ENCODE assay signal across 8 mouse cellular contexts in the genomic region with DNA sequence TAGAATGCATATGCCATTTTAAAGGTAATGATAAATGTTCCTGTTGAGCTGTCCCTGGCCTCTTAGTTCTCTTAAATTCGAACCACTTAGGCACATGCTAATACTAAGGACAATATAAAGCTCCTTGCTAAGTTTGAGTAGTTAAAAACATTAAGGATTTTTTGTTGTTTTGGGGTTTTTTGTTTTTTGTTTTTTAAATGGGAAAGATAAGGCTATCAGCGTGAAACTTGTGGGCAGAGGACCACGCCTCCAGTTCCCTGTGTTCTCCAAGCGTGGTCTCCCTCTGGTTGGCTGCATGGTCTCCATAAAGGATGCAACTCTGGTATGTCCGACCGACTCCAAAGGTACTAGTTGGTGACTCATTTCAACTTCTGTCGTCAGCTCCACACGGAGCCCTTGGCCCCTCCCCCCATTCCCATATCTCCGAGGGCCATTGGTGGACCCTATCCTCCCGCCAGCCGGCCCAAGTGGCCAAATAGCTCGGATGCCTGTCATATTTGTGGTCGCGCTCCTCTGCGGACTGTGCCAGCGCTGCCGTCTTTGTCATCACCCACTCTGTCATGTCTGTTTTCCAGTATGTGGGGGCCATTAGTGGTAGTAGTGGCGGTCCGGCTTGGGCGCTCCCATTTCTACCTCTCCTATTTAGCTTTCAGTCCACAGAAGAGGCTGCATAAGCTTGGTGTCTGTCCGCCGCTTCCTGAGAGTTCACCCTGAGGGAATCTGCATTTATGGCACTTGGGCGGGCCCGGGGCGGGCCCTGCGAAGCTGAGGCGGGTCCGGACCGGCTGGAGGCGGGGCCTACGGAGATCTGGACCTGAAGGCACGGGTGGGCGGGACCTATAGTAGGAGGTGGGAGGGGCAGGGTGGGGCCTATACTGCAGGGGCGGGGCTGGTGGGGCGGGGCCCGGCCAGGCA.
DNase-seq lines count a peak whose midpoint lies in the region; ATAC-seq lines count a peak whose summit lies in the region.

No protein-coding gene starts in this region.

- no peaks in the 10 kb centered on the region for H3K9me3 ChIP-seq in hindbrain, embryonic 13.5 days

- peaks cover 37% of the 10 kb centered on the region for H3K4me1 ChIP-seq in hindbrain, embryonic 13.5 days (replicated peaks)

- peak overlapping the region; percentile 73 for H3K4me3 ChIP-seq in hindbrain, embryonic 13.5 days

- peak; percentile 88 for DNase-seq in WW6 (ENCODE audit: low read depth, low spot score)
- DNase-seq in cerebellum, postnatal 14 days, result peak; percentile 95 to 96
- peak; percentile 87 to 91 for DNase-seq in frontal cortex, postnatal 14 days (ENCODE audit: low spot score in 2 of 2)
- DNase-seq in layer of hippocampus, postnatal 14 days (ENCODE audit: low spot score in 2 of 2), result peak; percentile 88 to 97
- peak; percentile 97 for DNase-seq in lung, postnatal 14 days
- peak; percentile 85 for DNase-seq in retina, postnatal 7 days (ENCODE audit: low read depth, low spot score)
- peak; percentile 96 to 98 for DNase-seq in urinary bladder, adult 18-20 months (ENCODE audit: low spot score in 2 of 2)

- ATAC-seq in hindbrain, embryonic 13.5 days (ENCODE audit: low FRiP score), result peak; percentile 93

- peak overlapping the region; percentile 94 for H3K27ac ChIP-seq in hindbrain, embryonic 13.5 days

- peak overlapping the region; percentile 90 for H3K9ac ChIP-seq in hindbrain, embryonic 13.5 days

- 3% methylated on average over 32 of the region's 36 CpGs for WGBS in hindbrain, embryonic 13.5 days

- no peaks in the 10 kb centered on the region for H3K36me3 ChIP-seq in hindbrain, embryonic 13.5 days

- H3K27me3 ChIP-seq in hindbrain, embryonic 13.5 days, result no peaks in the 10 kb centered on the region

- peak overlapping the region; percentile 69 for H3K4me2 ChIP-seq in hindbrain, embryonic 13.5 days

Comparison
In these comparisons a context has a peak if more than half of its experiments do, and no peak if none do; other contexts are left out.
1. Peak in every context shown above with its lines: DNase-seq, ATAC-seq, H3K4me3 ChIP-seq and H3K27ac ChIP-seq.